Mouse (Mus musculus): ENCODE measurements around the gene Rbpjl.

Gene Rbpjl

GRCm38 (mm10) chr2:164426952-164427351 lies 24.0 kb downstream of the Rbpjl start:
- in situ Hi-C loops (cut with MboI; ENCODE audit: low sequenced_read_pairs) = no loop called here

GRCm38 (mm10) chr2:164428451-164428850 lies 25.5 kb downstream of the Rbpjl start:
- in situ Hi-C loops (cut with MboI; ENCODE audit: low sequenced_read_pairs) = no loop called here

- in situ Hi-C loops (cut with MboI; ENCODE audit: low sequenced_read_pairs) = no loop called here
Observed at GRCm38 (mm10) chr2:164429881-164430615, 27.1 kb downstream of the Rbpjl start.

- in situ Hi-C loops (cut with MboI; ENCODE audit: low sequenced_read_pairs) = no loop called here
Observed at GRCm38 (mm10) chr2:164430697-164431096, 27.8 kb downstream of the Rbpjl start.

- in situ Hi-C loops (cut with MboI; ENCODE audit: low sequenced_read_pairs) = no loop called here
Observed at GRCm38 (mm10) chr2:164431676-164432465, 28.9 kb downstream of the Rbpjl start.

GRCm38 (mm10) chr2:164432541-164433191 lies 29.7 kb downstream of the Rbpjl start:
- in situ Hi-C loops (cut with MboI; ENCODE audit: low sequenced_read_pairs) = no loop called here

GRCm38 (mm10) chr2:164433278-164433895 lies 30.4 kb downstream of the Rbpjl start:
- in situ Hi-C loops (cut with MboI; ENCODE audit: low sequenced_read_pairs) = no loop called here

GRCm38 (mm10) chr2:164434681-164435080 lies 31.7 kb downstream of the Rbpjl start:
- in situ Hi-C loops (cut with MboI; ENCODE audit: low sequenced_read_pairs) = no loop called here

GRCm38 (mm10) chr2:164435216-164436090 lies 32.5 kb downstream of the Rbpjl start:
- in situ Hi-C loops (cut with MboI; ENCODE audit: low sequenced_read_pairs) = no loop called here

GRCm38 (mm10) chr2:164436215-164436913 lies 33.4 kb downstream of the Rbpjl start:
- in situ Hi-C loops (cut with MboI; ENCODE audit: low sequenced_read_pairs) = no loop called here

GRCm38 (mm10) chr2:164436961-164437360 lies 34.0 kb downstream of the Rbpjl start:
- in situ Hi-C loops (cut with MboI; ENCODE audit: low sequenced_read_pairs) = no loop called here

GRCm38 (mm10) chr2:164437710-164438109 lies 34.8 kb downstream of the Rbpjl start:
- in situ Hi-C loops (cut with MboI; ENCODE audit: low sequenced_read_pairs) = no loop called here

- in situ Hi-C loops (cut with MboI; ENCODE audit: low sequenced_read_pairs) = no loop called here
Observed at GRCm38 (mm10) chr2:164438257-164438656, 35.3 kb downstream of the Rbpjl start.

GRCm38 (mm10) chr2:164439001-164439421 lies 36.1 kb downstream of the Rbpjl start:
- in situ Hi-C loops (cut with MboI; ENCODE audit: low sequenced_read_pairs) = no loop called here

GRCm38 (mm10) chr2:164440314-164440713 lies 37.4 kb downstream of the Rbpjl start:
- in situ Hi-C loops (cut with MboI; ENCODE audit: low sequenced_read_pairs) = no loop called here

- in situ Hi-C loops (cut with MboI; ENCODE audit: low sequenced_read_pairs) = no loop called here
Observed at GRCm38 (mm10) chr2:164441155-164441554, 38.2 kb downstream of the Rbpjl start.

- in situ Hi-C loops (cut with MboI; ENCODE audit: low sequenced_read_pairs) = no loop called here
Observed at GRCm38 (mm10) chr2:164441731-164442130, 38.8 kb downstream of the Rbpjl start.

- in situ Hi-C loops (cut with MboI; ENCODE audit: low sequenced_read_pairs) = no loop called here
Observed at GRCm38 (mm10) chr2:164442315-164443050, 39.5 kb downstream of the Rbpjl start.

- in situ Hi-C loops (cut with MboI; ENCODE audit: low sequenced_read_pairs) = no loop called here
Observed at GRCm38 (mm10) chr2:164443051-164443437, 40.1 kb downstream of the Rbpjl start.

All from CH12F3 (cell line).